Mouse (Mus musculus) left cerebral cortex, adult 9 months (tissue): Measurements from ENCODE around the gene Plekhm1.

Experiments
- DNase-seq, 2 experiments: peaks; one replicate each; pipeline ENCODE4 v3.0.0; 2022; ENCODE audit warnings: low spot score in 2 of 2

The Plekhm1 gene

DNA sequence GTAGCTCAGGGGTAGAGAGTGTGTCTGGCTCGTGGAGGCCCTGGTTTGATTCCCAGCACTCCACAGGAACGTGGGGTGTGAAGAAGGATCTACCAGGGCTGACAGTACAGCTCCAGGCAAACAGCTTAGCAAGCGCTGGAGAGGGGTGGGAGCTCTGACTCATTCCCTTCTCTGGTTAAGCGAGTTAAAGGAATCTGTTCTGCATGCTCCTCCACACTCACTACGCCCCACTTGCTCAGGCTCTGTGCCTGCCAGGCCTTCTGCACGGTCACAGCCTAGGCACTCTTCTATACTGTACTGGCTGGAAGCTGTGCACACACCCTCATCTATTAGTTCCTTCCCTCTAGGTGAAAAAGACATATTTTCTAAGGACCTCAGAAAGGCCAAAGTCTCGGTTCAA lies 18.5 kb downstream of the Plekhm1 start:
- no peak for DNase-seq

DNA sequence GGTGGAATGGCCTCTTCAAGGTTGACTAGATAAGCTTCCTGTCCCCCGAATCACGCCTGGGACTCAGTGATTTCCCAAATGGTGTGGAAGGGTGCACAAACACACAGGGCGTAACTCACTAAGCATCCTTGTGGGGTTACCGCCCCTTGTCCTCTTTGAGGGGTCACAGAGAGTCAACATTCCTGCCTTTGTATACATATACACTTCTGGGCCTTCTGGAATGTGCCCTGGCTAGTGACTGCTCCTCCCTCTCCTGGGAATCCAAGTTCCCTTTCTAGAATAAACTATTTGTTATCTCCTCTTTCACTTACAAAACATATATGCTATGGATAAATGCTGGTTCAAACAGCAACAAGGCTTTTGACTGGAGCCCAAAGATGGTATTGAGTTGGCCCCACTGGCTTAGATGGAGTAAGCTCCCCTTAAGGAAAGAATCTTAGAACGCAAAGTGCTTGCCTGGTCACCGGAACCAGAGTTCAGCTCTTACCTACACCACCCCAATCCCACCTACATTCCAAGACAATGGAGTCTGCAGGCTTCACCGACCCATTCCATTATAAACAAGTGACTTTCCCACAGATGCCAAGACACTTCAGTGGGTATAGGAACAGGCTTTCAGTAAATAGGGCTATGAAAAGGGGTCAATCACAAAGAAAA lies 24.5 kb downstream of the Plekhm1 start:
- DNase-seq: no peak

DNA sequence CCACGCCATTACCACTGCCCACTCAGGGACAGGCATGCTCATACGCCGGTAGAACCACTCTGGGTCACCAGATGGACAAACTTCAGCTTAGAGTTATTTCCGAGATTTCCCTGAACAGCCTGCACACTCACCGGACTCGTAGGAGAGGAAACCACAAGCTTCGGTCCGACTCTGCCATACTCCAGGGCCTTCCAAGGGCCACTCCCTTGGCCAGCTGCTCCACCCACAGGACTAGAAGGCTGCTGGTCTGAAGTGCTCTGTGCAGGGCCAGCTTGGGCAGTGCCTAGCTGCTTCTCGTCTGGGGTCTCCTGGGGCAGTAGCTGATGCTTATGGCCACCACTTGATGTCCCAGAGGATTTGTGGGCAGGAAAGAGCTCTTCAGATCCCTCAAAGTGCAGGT lies 25.7 kb downstream of the Plekhm1 start:
- no peak for DNase-seq

DNA sequence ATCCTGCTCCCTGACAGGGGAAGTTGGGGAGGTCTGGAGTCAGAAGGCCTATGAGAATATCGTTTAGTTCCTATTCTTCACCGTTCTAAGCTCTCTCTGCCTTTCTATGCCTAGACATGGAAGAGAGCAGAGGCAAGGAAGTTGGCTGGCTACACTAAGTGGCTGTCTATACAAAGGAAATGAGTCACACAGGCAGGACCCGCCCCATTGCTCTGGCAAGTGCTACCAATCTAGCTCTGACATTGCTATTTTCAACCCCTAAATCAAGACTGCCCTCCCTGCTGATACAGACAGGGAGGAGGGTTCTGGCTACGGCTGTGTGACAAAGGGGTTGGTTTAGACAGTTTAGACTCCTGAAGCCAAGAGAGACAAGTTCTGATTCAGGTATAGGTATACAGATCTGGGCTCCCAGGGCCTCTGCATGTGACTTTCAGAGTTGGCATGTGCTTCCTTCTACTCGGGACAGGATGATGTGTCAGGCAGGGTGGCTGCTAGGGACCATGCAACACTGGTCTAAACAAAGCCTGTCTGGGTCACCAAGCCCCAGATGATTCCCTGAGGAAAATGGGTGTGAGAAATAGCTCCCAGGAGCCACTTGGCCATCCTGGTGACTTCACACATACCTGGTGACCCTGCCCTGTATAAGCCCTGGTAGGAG lies 30.4 kb downstream of the Plekhm1 start:
- DNase-seq: peak in 1 of 2 experiments; percentile 58

DNA sequence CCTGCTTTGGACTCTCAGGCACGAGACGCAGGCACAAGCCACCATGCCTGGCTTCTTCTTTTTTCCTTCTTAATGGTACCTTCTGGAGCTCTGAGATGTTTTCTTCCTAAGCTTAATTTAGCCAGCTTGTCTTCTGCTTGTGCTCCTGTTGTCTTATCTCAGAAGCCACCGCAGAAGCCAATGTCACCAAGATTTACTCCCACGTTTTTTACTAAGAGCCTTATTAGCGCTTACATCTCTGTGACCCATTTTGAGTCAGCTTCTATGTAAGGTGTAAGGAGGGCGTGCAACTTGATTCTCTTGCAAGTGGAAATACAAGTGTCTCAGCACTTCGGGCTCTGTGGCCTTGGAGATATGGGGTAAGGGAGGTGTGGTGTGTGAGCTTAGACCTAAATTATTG lies 31.0 kb downstream of the Plekhm1 start:
- no peak for DNase-seq

DNA sequence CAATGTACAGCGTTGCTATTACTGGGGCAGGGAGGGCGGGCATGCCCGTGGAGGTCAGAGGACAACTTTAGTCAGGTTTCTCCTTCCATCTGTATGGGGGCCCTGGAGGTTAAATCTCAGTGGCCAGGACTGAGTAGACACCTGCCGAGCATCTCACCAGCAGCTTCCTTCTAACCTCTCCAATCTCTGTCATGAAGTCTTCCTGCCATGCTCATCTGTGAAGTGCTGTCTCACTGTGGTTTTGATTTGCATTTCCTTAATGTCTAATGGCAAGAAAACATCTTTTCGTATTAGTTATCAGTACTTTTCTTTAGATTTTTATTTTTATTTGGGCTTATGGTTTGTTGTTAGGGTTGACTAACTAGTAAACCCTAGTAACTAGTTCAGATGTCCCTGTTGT lies 32.0 kb downstream of the Plekhm1 start:
- DNase-seq: no peak

DNA sequence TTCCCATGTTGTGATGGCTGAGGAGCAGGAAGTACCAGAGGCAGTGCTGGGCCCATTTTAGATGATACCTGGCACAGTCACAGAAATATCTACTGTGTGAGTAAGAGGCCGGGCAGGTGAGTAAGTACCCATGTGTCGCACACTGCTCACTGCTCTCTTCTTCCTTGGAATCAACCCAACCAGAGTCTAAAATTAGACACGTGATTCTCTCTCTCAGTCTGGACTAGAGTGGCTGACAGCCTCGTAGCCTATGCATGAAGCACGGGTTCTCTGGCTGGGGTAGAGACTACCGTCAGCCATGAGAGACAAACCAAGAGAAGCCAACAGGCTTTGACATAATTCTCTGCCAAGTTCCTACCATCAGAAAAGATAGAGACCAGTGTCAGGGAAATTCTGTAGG lies 34.1 kb downstream of the Plekhm1 start:
- no peak for DNase-seq

DNA sequence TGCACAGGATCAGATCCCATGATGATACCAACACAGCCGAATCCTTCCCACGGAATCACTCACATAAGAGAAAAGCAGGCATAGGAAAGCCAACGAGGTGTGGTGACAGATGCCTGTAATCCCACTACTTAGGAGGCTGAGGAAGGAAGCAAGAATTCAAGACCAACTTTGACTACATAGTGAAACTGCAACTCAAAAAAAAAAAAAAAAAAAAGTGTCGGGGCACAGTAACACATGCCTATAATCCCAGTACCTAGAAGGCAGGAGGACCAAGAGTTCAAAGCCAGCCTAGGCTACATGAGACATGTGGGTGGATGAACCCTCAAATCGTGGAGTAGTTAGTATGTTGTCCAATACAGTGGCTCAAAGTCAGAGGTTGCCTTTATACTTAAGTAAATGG lies 36.7 kb downstream of the Plekhm1 start:
- no peak for DNase-seq

DNA sequence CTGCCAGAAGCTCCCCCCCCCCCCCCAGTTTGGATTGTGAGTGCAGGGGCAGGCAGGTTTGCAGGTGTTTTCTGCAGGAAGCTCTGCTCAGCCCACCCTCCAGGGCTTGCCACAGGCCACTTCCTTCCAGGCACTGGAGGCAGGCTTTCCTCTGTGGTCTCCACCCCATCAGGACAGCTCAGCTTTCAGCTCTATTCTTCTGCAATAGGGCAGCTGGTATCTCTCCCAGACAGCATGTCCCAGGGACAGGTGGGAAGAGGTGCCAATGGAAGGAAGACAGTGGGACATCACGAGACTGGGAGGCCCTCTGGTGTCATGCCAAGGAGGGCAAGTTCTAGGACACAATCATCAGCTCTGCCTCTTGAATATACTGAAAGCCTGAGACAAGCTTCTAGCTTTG lies 37.2 kb downstream of the Plekhm1 start:
- no peak for DNase-seq

DNA sequence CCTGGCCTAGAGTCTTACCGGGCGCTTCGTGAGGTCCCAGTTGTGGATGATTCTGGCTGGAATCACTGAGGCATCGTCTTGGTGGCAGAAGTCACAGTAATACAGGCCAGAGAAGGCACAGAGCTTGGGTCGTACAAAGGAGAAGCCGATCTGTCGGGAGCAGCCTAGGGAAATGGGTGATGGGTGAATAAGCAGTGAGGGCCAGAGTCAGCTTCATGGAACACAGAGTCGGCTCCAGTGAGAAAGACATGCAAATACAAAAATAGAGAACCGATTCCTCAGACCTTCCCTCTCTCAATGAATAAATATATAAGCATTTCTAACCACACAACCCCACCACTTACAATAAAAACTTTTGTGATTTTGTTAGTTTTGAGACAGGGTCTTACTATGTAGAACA lies 38.6 kb downstream of the Plekhm1 start:
- DNase-seq: no peak

DNA sequence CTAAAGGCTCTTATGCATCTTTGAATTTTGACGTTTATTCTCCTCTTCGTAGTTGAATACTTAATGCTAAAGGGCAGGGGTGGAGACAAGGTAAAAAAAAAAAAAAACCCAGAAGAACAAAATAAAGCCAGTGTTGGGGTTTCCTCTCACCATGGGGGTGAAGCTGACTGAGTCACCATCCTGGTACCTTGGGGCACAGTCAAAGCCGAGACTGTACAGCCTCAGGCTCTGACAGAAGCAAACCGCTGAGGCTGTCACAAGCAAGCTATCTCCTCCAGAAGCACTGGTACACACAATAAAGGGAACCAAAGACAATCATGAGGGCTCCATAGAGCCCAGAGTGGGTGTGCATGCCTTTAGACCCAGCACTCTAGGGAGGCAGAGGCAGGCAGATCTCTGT lies 39.9 kb downstream of the Plekhm1 start:
- DNase-seq: no peak

DNA sequence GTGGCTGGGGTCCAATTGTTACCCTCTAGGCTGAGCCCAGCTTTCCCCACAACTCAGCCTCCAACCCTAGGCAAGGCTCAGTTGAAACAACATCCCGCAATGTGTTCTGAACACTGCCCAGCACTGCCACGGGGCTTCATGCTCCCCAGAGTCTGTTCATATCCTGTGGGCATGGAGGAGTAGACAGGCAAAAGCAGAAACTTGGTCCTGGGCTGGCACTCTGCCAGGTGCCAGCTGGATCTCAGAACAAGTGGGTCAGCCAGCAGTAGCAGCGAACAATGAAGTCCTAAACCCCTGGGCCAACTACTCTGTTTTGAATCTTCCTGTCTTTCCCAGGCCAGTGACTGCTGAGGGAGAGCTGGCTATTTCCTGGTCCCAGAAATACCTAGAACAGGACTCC lies 40.4 kb downstream of the Plekhm1 start:
- DNase-seq: peak in 1 of 2 experiments; percentile 42

DNA sequence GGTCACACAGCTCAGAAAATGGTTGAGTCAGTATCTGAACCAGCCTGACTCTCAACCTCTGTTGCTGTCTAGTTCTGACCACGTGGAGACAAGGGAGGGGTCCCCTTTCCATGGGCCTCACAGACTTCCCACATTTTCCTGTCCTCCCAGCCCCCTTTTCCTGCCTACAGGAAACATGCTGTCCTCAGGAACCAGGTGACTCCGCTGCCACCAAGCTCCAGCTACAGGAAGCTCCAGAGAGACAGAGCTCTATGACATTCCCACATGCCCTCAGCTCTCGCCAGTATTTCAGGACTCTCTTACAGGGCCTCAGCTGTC lies 41.3 kb downstream of the Plekhm1 start:
- no peak for DNase-seq

DNA sequence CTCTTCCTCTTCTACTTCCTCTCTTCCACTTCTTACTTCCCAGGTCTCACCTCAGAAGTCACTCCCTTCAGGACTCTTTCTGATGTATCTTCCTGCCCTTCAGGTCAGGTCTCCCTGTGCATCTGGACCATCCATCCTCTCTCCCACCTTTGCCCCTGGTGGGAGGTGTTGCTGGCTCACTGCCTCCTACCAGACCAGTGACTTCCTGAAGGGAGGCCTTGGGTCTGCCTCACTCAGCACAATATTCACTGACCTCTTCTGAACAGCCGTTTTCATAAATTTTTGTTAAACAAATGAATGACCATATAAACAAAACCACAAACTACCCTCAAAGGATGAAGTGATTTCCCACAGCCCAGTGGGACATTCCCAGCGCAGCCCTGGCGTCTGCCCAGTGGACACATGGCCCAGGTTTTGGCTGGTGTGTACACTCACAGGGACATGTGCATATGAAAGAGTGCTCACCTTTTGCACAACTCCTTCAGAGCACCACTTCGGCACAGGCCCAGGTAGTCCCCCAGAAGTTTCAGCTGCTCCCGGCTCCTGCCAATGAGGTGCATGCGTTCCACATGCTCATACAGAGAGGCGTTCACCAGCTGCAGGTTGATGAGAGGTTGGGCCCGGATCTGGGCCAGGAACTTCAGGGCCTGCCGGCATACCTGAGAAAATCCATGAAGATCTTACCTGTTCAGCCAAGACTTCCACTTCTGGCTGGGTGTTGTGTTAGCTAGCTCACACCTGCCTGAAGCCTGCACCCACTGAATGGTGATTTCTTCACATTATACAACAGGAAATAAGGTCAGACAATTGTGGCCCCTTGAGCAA lies 41.9 kb downstream of the Plekhm1 start:
- DNase-seq: no peak

DNA sequence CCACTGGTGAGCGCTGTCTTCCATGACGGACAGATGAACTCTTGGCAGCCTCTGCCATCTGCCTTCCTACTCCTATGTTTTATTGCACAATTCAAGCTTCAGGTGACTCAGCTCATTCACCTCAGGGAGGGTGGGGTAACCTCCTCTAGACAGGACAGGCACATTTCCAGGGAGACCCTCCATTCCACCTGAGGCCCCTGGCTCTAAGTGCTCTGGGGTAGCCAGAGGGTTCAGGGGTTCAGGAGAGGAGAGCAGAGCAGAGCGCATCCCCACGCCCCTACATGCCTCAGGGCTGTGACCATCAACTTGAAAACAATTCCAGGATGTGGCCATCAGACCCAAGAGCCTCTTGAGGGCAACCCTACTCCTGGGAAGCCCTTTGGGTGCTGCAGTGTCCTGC lies 47.0 kb downstream of the Plekhm1 start:
- DNase-seq: no peak

DNA sequence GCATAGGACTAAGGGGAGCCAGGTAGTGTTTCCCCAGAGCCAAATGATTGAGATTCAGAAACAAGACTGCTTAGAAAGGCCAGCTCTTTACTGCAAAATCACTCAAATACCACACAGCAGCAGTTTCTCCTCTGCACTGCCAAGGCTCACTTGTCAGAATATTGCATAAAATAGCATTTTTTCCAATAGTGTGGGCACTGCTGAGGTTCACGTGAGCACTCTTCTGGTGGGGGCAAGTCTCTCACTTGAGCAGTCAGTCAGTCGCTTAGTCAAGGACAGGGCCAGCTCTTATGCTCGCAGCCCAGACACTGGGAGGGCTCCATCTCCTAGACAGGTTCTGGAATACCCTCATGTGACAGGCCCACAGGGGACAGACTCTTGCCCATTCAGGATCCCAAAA lies 47.5 kb downstream of the Plekhm1 start:
- no peak for DNase-seq

DNA sequence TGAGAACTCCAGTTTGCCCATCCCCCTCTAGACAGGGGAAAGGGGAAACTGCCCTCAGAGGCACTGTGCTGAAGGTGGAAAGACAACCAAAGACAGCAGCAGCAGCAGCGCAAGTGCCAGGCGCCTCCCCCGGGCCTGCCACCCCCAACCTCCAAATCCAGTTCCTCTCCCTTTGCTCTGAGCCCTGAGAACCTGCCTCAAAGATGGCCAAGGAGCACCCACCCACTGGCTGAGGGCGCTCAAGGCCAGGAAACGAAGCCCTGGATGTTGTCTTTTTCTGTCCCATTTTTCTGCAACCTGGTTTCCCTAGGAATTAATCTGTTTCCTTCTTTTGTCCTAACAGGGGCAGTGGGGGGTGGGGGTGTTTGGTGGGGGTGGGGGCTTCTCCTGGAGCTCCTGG lies 48.2 kb downstream of the Plekhm1 start:
- DNase-seq: no peak

DNA sequence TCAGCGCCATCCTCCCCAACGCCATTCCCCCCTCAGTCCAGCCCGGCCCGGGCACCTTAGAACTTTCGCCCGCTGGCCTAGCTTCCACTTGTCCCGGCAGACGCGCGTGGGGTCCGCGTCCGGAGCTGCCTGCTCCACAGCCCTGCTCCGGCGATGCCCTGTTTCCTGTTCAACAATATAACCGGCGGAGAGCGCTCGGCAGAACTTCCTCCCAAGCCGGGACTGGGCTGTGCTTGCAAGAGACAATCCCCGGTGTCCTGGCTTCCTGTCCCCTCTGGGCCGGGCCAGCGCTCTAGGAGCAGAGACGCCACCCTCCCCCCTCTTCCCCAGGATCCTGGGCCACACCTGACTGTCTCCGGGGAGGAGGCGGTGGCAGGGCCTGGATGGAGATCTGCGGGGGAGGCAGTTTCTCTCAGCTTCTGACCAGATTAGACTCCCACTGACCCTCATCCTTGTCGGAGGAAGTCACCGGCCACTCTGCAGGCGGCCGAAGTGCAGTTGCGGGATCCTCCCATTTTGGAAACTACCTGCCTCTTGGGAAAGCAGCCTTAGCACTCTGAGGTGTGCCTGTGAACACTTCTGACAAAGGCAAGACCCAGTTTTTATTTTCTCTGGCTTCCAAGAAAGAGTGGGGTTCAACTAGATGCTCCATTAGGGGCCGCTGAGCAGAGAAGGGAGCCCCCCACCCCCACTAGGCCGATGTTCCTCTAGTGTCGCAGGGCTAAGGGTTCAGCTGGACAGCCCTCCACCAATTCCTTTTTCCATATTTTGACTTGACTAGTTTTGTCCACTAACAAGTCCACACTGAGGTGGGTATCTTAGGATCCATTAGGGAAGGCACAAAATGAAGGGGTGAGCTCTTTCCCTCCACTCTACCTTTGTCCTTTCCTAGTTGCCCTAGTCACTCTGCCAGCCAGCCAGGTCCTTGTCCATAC lies 49.0 kb downstream of the Plekhm1 start, which contains the start of gene Arhgap27:
Gene Arhgap27 (minus strand): TSS at position 479 of the 935 bp plus-strand sequence.
- peak in 1 of 2 experiments; percentile 38 for DNase-seq

DNA sequence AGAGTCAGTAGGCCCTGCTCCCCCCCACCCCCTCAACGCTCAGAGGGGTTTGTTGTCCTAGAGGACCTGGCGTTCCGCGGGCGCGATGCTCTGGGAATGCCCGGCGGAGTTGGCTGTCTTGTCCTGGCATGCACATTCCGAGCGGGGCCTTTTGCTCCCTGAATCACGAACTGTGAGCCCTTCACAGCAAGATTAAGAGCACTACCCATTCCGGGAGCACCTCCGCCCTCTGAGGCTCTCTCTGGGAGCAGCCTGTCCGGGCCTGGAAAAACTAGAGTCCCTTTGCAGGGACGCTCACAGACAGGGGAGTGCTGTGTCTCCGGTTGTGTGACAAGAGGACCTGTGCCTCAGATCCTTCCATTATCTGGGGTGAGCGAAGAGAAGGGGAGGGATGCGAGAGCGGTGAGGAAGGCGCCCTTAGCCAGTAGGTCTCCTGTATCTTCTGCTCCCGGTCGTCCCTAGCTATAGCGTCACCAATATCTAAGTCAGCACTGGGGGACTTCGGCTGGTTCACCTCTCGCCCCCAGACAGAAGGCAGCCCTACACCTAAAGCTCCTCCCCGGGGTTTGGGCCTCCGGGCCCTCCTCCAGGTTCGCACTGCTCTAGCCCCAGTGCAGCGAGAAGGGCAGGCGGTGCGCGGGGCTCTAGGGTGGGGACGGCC lies 49.8 kb downstream of the Plekhm1 start:
- no peak for DNase-seq

DNA sequence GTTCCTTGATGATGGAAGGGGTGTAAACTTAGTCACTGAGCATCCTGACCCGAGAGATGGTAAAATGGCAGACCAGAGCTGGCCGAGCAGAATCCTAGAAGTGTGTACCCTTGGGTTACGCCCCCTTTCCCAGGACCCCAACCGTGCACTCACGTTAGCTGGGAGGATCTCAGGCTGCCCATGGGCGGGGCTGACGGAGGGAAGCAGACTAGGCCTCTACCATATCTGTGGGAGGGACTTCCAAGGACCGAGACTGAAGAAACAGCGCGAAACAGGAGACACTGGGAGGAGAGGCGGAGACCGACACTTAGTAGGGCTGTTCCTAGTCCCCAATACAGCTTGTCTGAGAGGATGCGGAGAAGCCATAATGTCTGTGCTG lies 50.4 kb downstream of the Plekhm1 start:
- DNase-seq: no peak

DNA sequence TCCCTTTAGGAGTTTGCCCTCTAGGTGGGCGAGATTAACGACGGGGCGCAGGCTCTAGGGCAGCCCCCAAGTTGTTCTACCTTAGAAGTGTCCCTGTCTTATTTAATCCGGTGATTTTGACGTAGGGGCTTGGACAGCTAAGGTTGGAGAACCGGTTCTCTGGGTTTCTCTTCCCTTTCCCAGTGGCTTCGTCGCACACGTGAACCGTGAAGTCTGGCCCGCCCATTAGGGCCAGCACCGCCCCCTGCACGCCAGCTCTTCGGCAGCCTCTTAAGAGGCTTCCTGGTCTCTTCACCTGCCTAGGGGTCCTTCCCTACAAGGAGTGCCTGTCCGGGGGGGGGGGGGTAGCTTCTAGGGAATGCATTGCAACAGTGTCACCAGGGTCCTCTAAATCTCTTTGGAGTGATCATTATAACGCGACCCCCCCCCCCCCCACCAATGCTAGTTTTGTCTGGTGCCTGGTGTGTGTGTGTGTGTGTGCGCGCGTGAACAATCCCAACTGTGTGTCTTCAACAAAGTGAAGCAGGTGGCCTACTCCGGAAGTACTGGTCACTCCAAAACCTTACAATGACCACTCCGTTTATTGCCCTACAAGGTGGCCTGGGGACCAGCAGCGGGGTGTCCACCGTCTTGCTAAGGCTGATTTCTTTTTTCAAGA lies 51.0 kb downstream of the Plekhm1 start:
- no peak for DNase-seq
